Mouse (Mus musculus): ENCODE measurements around the gene Acot13. TPM values are rescaled to one million over a fixed set of nuclear protein-coding genes. Genes with fewer than 3 reads are reported as not detected.

Acot13 gene
- polyA plus RNA-seq, 1 experiment, result 8.4 TPM

- H3K27ac ChIP-seq (ENCODE audit: control insufficient read depth, insufficient read depth, low read depth, low read length), result no peak overlapping the region
- no peaks in the 10 kb centered on the region for H3K4me1 ChIP-seq (ENCODE audit: control insufficient read depth, insufficient read depth, low read length)
- H3K4me3 ChIP-seq (ENCODE audit: control insufficient read depth, low read depth, low read length), result no peak overlapping the region
- H3K27me3 ChIP-seq (ENCODE audit: control insufficient read depth, insufficient read depth, low read length), result no peaks in the 10 kb centered on the region
- TF ChIP-seq POLR2A (IDR thresholded peaks at IDR 0.05; ENCODE audit: control insufficient read depth, low read depth, low read length), result no peak
- no peak for TF ChIP-seq CTCF (IDR thresholded peaks at IDR 0.05; ENCODE audit: control insufficient read depth, insufficient read depth, insufficient replicate concordance, low read depth, low read length)
- peaks cover 1% of the 10 kb centered on the region; the same call in 1 of the 2 replicates for H3K36me3 ChIP-seq (ENCODE audit: control insufficient read depth, insufficient read depth, low read length)
Observed at GRCm38 (mm10) chr13:24816125-24817092, 14.9 kb downstream of the Acot13 start.

GRCm38 (mm10) chr13:24814616-24815015 is 16.7 kb downstream of the Acot13 start:
- Histone ChIP-seq H3K27me3 (ENCODE audit: control insufficient read depth, insufficient read depth, low read length) (no peaks in the 10 kb centered on the region), H3K36me3 (ENCODE audit: control insufficient read depth, insufficient read depth, low read length) (peaks cover 1% of the 10 kb centered on the region), H3K27ac (ENCODE audit: control insufficient read depth, insufficient read depth, low read depth, low read length) (no peak overlapping the region), H3K4me3 (ENCODE audit: control insufficient read depth, low read depth, low read length) (no peak overlapping the region), H3K4me1 (ENCODE audit: control insufficient read depth, insufficient read depth, low read length) (no peaks in the 10 kb centered on the region)
- TF ChIP-seq CTCF (IDR thresholded peaks at IDR 0.05; ENCODE audit: control insufficient read depth, insufficient read depth, insufficient replicate concordance, low read depth, low read length), result no peak
- TF ChIP-seq POLR2A (IDR thresholded peaks at IDR 0.05; ENCODE audit: control insufficient read depth, low read depth, low read length), result no peak

- Histone ChIP-seq H3K27ac (ENCODE audit: control insufficient read depth, insufficient read depth, low read depth, low read length) (no peak overlapping the region), H3K36me3 (ENCODE audit: control insufficient read depth, insufficient read depth, low read length) (peaks cover 1% of the 10 kb centered on the region), H3K4me3 (ENCODE audit: control insufficient read depth, low read depth, low read length) (no peak overlapping the region), H3K27me3 (ENCODE audit: control insufficient read depth, insufficient read depth, low read length) (no peaks in the 10 kb centered on the region), H3K4me1 (ENCODE audit: control insufficient read depth, insufficient read depth, low read length) (no peaks in the 10 kb centered on the region)
- no peak for TF ChIP-seq CTCF (IDR thresholded peaks at IDR 0.05; ENCODE audit: control insufficient read depth, insufficient read depth, insufficient replicate concordance, low read depth, low read length)
- TF ChIP-seq POLR2A (IDR thresholded peaks at IDR 0.05; ENCODE audit: control insufficient read depth, low read depth, low read length), result no peak
Observed at GRCm38 (mm10) chr13:24812521-24812920, 18.8 kb downstream of the Acot13 start.

- TF ChIP-seq POLR2A (IDR thresholded peaks at IDR 0.05; ENCODE audit: control insufficient read depth, low read depth, low read length), result no peak
- TF ChIP-seq CTCF (IDR thresholded peaks at IDR 0.05; ENCODE audit: control insufficient read depth, insufficient read depth, insufficient replicate concordance, low read depth, low read length), result no peak
- Histone ChIP-seq H3K27me3 (ENCODE audit: control insufficient read depth, insufficient read depth, low read length) (no peaks in the 10 kb centered on the region), H3K36me3 (ENCODE audit: control insufficient read depth, insufficient read depth, low read length) (no peaks in the 10 kb centered on the region; the same call in 1 of the 2 replicates), H3K4me3 (ENCODE audit: control insufficient read depth, low read depth, low read length) (no peak overlapping the region), H3K27ac (ENCODE audit: control insufficient read depth, insufficient read depth, low read depth, low read length) (no peak overlapping the region), H3K4me1 (ENCODE audit: control insufficient read depth, insufficient read depth, low read length) (peaks cover 3% of the 10 kb centered on the region; the same call in 1 of the 2 replicates)
Observed at GRCm38 (mm10) chr13:24806079-24806478, 25.3 kb downstream of the Acot13 start.

GRCm38 (mm10) chr13:24803196-24803595 is 28.1 kb downstream of the Acot13 start:
- Histone ChIP-seq H3K4me3 (ENCODE audit: control insufficient read depth, low read depth, low read length) (peak overlapping the region; percentile 98; the same call in 1 of the 2 replicates), H3K36me3 (ENCODE audit: control insufficient read depth, insufficient read depth, low read length) (no peaks in the 10 kb centered on the region), H3K27ac (ENCODE audit: control insufficient read depth, insufficient read depth, low read depth, low read length) (no peak overlapping the region), H3K4me1 (ENCODE audit: control insufficient read depth, insufficient read depth, low read length) (peaks cover 5% of the 10 kb centered on the region), H3K27me3 (ENCODE audit: control insufficient read depth, insufficient read depth, low read length) (no peaks in the 10 kb centered on the region)
- no peak for TF ChIP-seq CTCF (IDR thresholded peaks at IDR 0.05; ENCODE audit: control insufficient read depth, insufficient read depth, insufficient replicate concordance, low read depth, low read length)
- TF ChIP-seq POLR2A (IDR thresholded peaks at IDR 0.05; ENCODE audit: control insufficient read depth, low read depth, low read length), result no peak

GRCm38 (mm10) chr13:24802131-24802691 is 29.1 kb downstream of the Acot13 start:
- H3K4me1 ChIP-seq (ENCODE audit: control insufficient read depth, insufficient read depth, low read length), result peaks cover 5% of the 10 kb centered on the region
- peak overlapping the region; percentile 98 for H3K4me3 ChIP-seq (ENCODE audit: control insufficient read depth, low read depth, low read length)
- no peaks in the 10 kb centered on the region for H3K36me3 ChIP-seq (ENCODE audit: control insufficient read depth, insufficient read depth, low read length)
- no peak for TF ChIP-seq CTCF (IDR thresholded peaks at IDR 0.05; ENCODE audit: control insufficient read depth, insufficient read depth, insufficient replicate concordance, low read depth, low read length)
- TF ChIP-seq POLR2A (IDR thresholded peaks at IDR 0.05; ENCODE audit: control insufficient read depth, low read depth, low read length), result no peak
- peak overlapping the region; percentile 12 for H3K27ac ChIP-seq (ENCODE audit: control insufficient read depth, insufficient read depth, low read depth, low read length)
- no peaks in the 10 kb centered on the region for H3K27me3 ChIP-seq (ENCODE audit: control insufficient read depth, insufficient read depth, low read length)

- peak within 1 kb of the TSS; percentile 99 for H3K27ac ChIP-seq (ENCODE audit: control insufficient read depth, insufficient read depth, low read depth, low read length)
- H3K36me3 ChIP-seq (ENCODE audit: control insufficient read depth, insufficient read depth, low read length), result no peaks in the 10 kb centered on the region
- TF ChIP-seq POLR2A (IDR thresholded peaks at IDR 0.05; ENCODE audit: control insufficient read depth, low read depth, low read length), result no peak; the same call in 1 of the 2 replicates
- TF ChIP-seq CTCF (IDR thresholded peaks at IDR 0.05; ENCODE audit: control insufficient read depth, insufficient read depth, insufficient replicate concordance, low read depth, low read length), result no peak
- H3K27me3 ChIP-seq (ENCODE audit: control insufficient read depth, insufficient read depth, low read length), result no peaks in the 10 kb centered on the region
- peaks cover 5% of the 10 kb centered on the region for H3K4me1 ChIP-seq (ENCODE audit: control insufficient read depth, insufficient read depth, low read length)
- H3K4me3 ChIP-seq (ENCODE audit: control insufficient read depth, low read depth, low read length), result peak within 1 kb of the TSS; percentile 98
Observed at GRCm38 (mm10) chr13:24801308-24801921, 29.9 kb downstream of the Acot13 start, which contains the start of gene BC005537. BC005537 (plus strand) TSS chr13:24801657.
